Mouse (Mus musculus): ENCODE results near the gene Ubiad1.

DNA sequence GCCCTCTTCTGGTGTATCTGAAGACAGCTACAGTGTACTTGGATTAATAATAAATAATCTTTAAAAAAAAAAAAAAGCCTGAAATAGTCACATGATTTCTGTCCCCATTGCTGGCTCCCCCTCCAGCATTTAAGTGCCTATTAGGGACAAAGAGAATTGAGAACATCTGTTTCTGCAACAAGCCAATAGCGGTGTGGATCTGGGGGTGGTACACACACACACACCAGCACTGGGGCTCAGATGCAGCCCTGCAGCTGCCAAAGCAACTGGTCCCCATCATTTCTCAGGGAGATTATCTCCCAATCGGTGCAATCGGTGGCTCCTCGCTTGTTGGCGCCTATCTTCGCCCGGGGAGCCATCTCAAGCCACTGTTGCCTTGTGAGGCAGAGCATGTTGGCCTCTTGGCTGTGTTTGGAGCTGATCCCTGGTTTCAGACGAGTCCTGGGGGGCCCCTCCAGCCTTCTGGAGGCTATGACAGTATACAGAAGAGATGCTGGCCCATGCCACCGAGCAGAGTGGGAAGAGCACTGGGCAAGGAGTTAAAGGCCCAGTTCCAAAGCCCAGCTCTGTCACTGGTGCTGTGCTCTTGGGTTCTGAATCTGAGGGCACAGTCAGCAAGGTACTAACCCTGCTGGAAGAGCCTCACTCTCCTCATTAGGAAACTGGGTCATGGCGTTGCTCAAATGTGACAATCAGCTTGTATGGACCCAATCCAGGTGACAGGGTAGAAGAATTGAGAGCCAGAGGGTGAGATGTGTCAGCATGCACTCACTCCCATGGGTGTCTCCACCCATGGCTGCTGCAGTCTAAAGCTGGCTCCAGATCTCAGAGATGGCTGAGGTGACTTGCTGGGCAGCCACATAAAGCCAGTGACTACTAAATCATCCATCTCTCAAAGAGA, 17.4 kb downstream of the Ubiad1 start:
- TF ChIP-seq CTCF (conservative IDR thresholded peaks at IDR 0.05; ENCODE audit: insufficient read depth, insufficient read length, low read depth, low read length): no peak
- TF ChIP-seq POLR2A (IDR thresholded peaks at IDR 0.05; ENCODE audit: low read depth, low read length): no peak

All from kidney, adult 2 months (tissue).